Mouse (Mus musculus) myocyte (in vitro differentiated cells): ENCODE results near the gene 2410137M14Rik. TPM values are rescaled to one million over a fixed set of nuclear protein-coding genes. Genes with fewer than 3 reads are reported as not detected.
A peak's percentile ranks its signal among the peaks of the same experiment; 100 is the strongest.

Source experiments
- H3K27me3 ChIP-seq: one replicate; pipeline ENCODE4 v1.6.1; 2011; ENCODE audit not compliant: control insufficient read depth, insufficient read depth, insufficient read length
- H3K36me3 ChIP-seq: one replicate; pipeline ENCODE4 v1.6.1; 2011; ENCODE audit not compliant: control insufficient read depth, insufficient read depth
- H3K4me2 ChIP-seq: one replicate; pipeline ENCODE4 v1.6.1; 2011; ENCODE audit warnings: low read depth, control low read depth
- H3K4me3 ChIP-seq: one replicate; pipeline ENCODE4 v1.5.1; 2011; ENCODE audit warnings: mild to moderate bottlenecking, control low read depth, moderate library complexity
- H3K79me2 ChIP-seq: one replicate; pipeline ENCODE4 v1.6.1; 2011; ENCODE audit not compliant: control insufficient read depth, insufficient read depth
- H3ac ChIP-seq: one replicate; pipeline ENCODE4 v1.6.1; 2011; ENCODE audit not compliant: control insufficient read depth, insufficient read length
- CEBPB ChIP-seq: IDR thresholded peaks from 2 replicates; pipeline ENCODE4 v1.6.1; 2011; ENCODE audit warnings: mild to moderate bottlenecking, moderate library complexity; ENCODE audit not compliant: poor library complexity, insufficient read depth, severe bottlenecking
- E2F4 ChIP-seq: IDR thresholded peaks from one replicate; pipeline ENCODE4 v1.6.1; 2011; ENCODE audit warnings: mild to moderate bottlenecking, control low read depth, moderate library complexity; ENCODE audit not compliant: insufficient read depth
- MAX ChIP-seq: IDR thresholded peaks from one replicate; pipeline ENCODE4 v1.6.1; 2011; ENCODE audit warnings: low read depth, mild to moderate bottlenecking, control low read depth
- MYOD1 ChIP-seq, 3 experiments: IDR thresholded peaks; one replicate each; pipeline ENCODE4 v1.6.1; 2011; ENCODE audit warnings: control low read depth in 2 of 3, low read depth in 2 of 3, mild to moderate bottlenecking in 2 of 3, moderate library complexity in 1 of 3; ENCODE audit not compliant: insufficient read length in 2 of 3, control insufficient read depth in 1 of 3
- MYOG ChIP-seq, 3 experiments: IDR thresholded peaks; one replicate each; pipeline ENCODE4 v1.6.1; 2011; ENCODE audit warnings: control low read depth in 2 of 3, low read depth in 2 of 3, mild to moderate bottlenecking in 2 of 3; ENCODE audit not compliant: insufficient read length in 2 of 3, control insufficient read depth in 1 of 3, insufficient read depth in 1 of 3
- POLR2A ChIP-seq: IDR thresholded peaks from one replicate; pipeline ENCODE4 v1.6.1; 2011; ENCODE audit warnings: low read depth, mild to moderate bottlenecking, control low read depth, moderate library complexity; ENCODE audit not compliant: insufficient read length
- POLR2AphosphoS2 ChIP-seq: IDR thresholded peaks from one replicate; pipeline ENCODE4 v1.6.1; 2011; ENCODE audit warnings: low read depth, control low read depth; ENCODE audit not compliant: insufficient read length
- REST ChIP-seq: IDR thresholded peaks from one replicate; pipeline ENCODE4 v1.6.1; 2011; ENCODE audit warnings: mild to moderate bottlenecking, control low read depth, moderate library complexity; ENCODE audit not compliant: insufficient read depth, insufficient read length
- SRF ChIP-seq: IDR thresholded peaks from one replicate; pipeline ENCODE4 v1.6.1; 2011; ENCODE audit warnings: low read depth; ENCODE audit not compliant: control insufficient read depth, insufficient read length
- TCF12 ChIP-seq: IDR thresholded peaks from one replicate; pipeline ENCODE4 v1.6.1; 2011; ENCODE audit warnings: mild to moderate bottlenecking, control low read depth; ENCODE audit not compliant: poor library complexity, insufficient read depth, severe bottlenecking
- TCF3 ChIP-seq: IDR thresholded peaks from one replicate; pipeline ENCODE4 v1.6.1; 2011; ENCODE audit warnings: low read depth, control low read depth; ENCODE audit not compliant: insufficient read length
- USF1 ChIP-seq: IDR thresholded peaks from one replicate; pipeline ENCODE4 v1.6.1; 2011; ENCODE audit warnings: low read depth, mild to moderate bottlenecking, control low read depth, moderate library complexity
- polyA plus RNA-seq: library from polyadenylated mRNA; unstranded; fragments of >200 nt; fragmentation: generic; extraction: Trizol; gene quantifications from one replicate; pipeline ENCODE4 v1.2.1, GENCODE M21; 2012; ENCODE audit warnings: missing spikeins

2410137M14Rik gene
- polyA plus RNA-seq, 1 experiment, result not detected

- no peak overlapping the region for H3ac ChIP-seq
- TF ChIP-seq TCF12 (no peak), MYOG (IDR thresholded peaks at IDR 0.05; ENCODE audit: control insufficient read depth in 1 of 3, insufficient read depth in 1 of 3, insufficient read length in 2 of 3, low read depth in 2 of 3) (no peak), E2F4 (no peak), MYOD1 (IDR thresholded peaks at IDR 0.05; ENCODE audit: control insufficient read depth in 1 of 3, insufficient read length in 2 of 3, low read depth in 2 of 3) (no peak), POLR2AphosphoS2 (no peak), TCF3 (no peak), MAX (no peak), REST (no peak)
- no peaks in the 10 kb centered on the region for H3K27me3 ChIP-seq
- H3K36me3 ChIP-seq, result no peaks in the 10 kb centered on the region
- H3K4me3 ChIP-seq, result peak overlapping the region; percentile 59
- peak overlapping the region; percentile 61 for H3K4me2 ChIP-seq
- no peaks in the 10 kb centered on the region for H3K79me2 ChIP-seq
Measured at GRCm38 (mm10) chr17:37003366-37003765, 22.3 kb upstream of the 2410137M14Rik start.

- Histone ChIP-seq H3K79me2 (no peaks in the 10 kb centered on the region), H3ac (peak overlapping the region; percentile 26), H3K27me3 (no peaks in the 10 kb centered on the region), H3K4me2 (peak overlapping the region; percentile 68), H3K36me3 (no peaks in the 10 kb centered on the region), H3K4me3 (peak overlapping the region; percentile 59)
- TF ChIP-seq REST (no peak), MYOD1 (IDR thresholded peaks at IDR 0.05; ENCODE audit: control insufficient read depth in 1 of 3, insufficient read length in 2 of 3, low read depth in 2 of 3) (no peak), USF1 (no peak), POLR2A (peak; percentile 38), SRF (no peak)
Measured at GRCm38 (mm10) chr17:37002364-37003330, 21.6 kb upstream of the 2410137M14Rik start.

- no peaks in the 10 kb centered on the region for H3K27me3 ChIP-seq
- peak within 1 kb of the TSS; percentile 59 for H3K4me3 ChIP-seq
- H3K4me2 ChIP-seq, result peak within 1 kb of the TSS; percentile 68
- TF ChIP-seq TCF3, result no peak
- TF ChIP-seq E2F4, result no peak
- TF ChIP-seq REST, result no peak
- no peak for TF ChIP-seq POLR2AphosphoS2
- no peak for TF ChIP-seq MYOG (IDR thresholded peaks at IDR 0.05; ENCODE audit: control insufficient read depth in 1 of 3, insufficient read depth in 1 of 3, insufficient read length in 2 of 3, low read depth in 2 of 3)
- no peak for TF ChIP-seq MAX
- no peak for TF ChIP-seq TCF12
- no peak for TF ChIP-seq MYOD1 (IDR thresholded peaks at IDR 0.05; ENCODE audit: control insufficient read depth in 1 of 3, insufficient read length in 2 of 3, low read depth in 2 of 3)
- no peak for TF ChIP-seq POLR2A
- TF ChIP-seq SRF, result no peak
- TF ChIP-seq CEBPB, result no peak
- TF ChIP-seq USF1, result no peak
- H3ac ChIP-seq, result peak within 1 kb of the TSS; percentile 26
- no peaks in the 10 kb centered on the region for H3K36me3 ChIP-seq
- H3K79me2 ChIP-seq, result no peaks in the 10 kb centered on the region
Measured at GRCm38 (mm10) chr17:37000863-37001262, 19.8 kb upstream of the 2410137M14Rik start, which contains the start of gene Zfp57. Gene Zfp57, plus strand, starts transcription at chr17:37001163.

GRCm38 (mm10) chr17:36998477-36998876 is 17.4 kb upstream of the 2410137M14Rik start:
- no peak overlapping the region for H3K4me2 ChIP-seq
- no peak for TF ChIP-seq TCF12
- no peak for TF ChIP-seq E2F4
- no peak for TF ChIP-seq SRF
- no peak for TF ChIP-seq MAX
- TF ChIP-seq USF1, result no peak
- no peak for TF ChIP-seq MYOG (IDR thresholded peaks at IDR 0.05; ENCODE audit: control insufficient read depth in 1 of 3, insufficient read depth in 1 of 3, insufficient read length in 2 of 3, low read depth in 2 of 3)
- no peak for TF ChIP-seq POLR2A
- TF ChIP-seq POLR2AphosphoS2, result no peak

More at GRCm38 (mm10) chr17:36998477-36998876, 17.4 kb upstream of the 2410137M14Rik start:
- Histone ChIP-seq H3ac (no peak overlapping the region), H3K36me3 (no peaks in the 10 kb centered on the region), H3K4me3 (no peak overlapping the region), H3K27me3 (no peaks in the 10 kb centered on the region), H3K79me2 (no peaks in the 10 kb centered on the region)
